Mouse (Mus musculus) ES-E14 (cell line): ENCODE data around the gene Dpyd. TPM values are rescaled to one million over a fixed set of nuclear protein-coding genes. Genes with fewer than 3 reads are reported as not detected.

ENCODE experiments used
- DNase-seq: peaks from one replicate; pipeline ENCODE4 v3.0.0-alpha.2; 2013; ENCODE audit warnings: low read depth, low spot score
- H3K27ac ChIP-seq: 2 replicates; pipeline ENCODE4 v1.5.1; 2012; ENCODE audit warnings: low read depth, mild to moderate bottlenecking, low read length, moderate library complexity, mixed read lengths; ENCODE audit not compliant: poor library complexity, insufficient read depth, severe bottlenecking
- H3K36me3 ChIP-seq: 2 replicates; pipeline ENCODE4 v1.6.1; 2012; ENCODE audit warnings: mild to moderate bottlenecking, low read length, moderate library complexity, mixed read lengths; ENCODE audit not compliant: control insufficient read depth, poor library complexity, insufficient read depth, severe bottlenecking
- H3K4me1 ChIP-seq, 2 experiments: fragments of 150-350 bp in 1 of 2; sonication (generic) in 1 of 2; 2 replicates each; pipeline ENCODE4 v1.6.1; 2012; ENCODE audit warnings: low read length in 2 of 2, mild to moderate bottlenecking in 1 of 2, mixed read lengths in 1 of 2; ENCODE audit not compliant: control insufficient read depth in 2 of 2, insufficient read depth in 2 of 2, poor library complexity in 1 of 2
- H3K4me3 ChIP-seq, 2 experiments: fragments of 150-350 bp in 1 of 2; sonication (generic) in 1 of 2; 2 replicates each; pipeline ENCODE4 v1.5.1; 2012; ENCODE audit warnings: low read length in 2 of 2, low read depth in 1 of 2, mild to moderate bottlenecking in 1 of 2, mixed read lengths in 1 of 2; ENCODE audit not compliant: insufficient read depth in 1 of 2, poor library complexity in 1 of 2, severe bottlenecking in 1 of 2
- H3K9ac ChIP-seq: 2 replicates; pipeline ENCODE4 v1.6.1; 2012; ENCODE audit warnings: low read depth, mild to moderate bottlenecking, low read length, mixed read lengths; ENCODE audit not compliant: poor library complexity, insufficient read depth, severe bottlenecking
- H3K9me3 ChIP-seq: fragments of 150-350 bp; sonication (generic); 2 replicates; pipeline ENCODE4 v1.6.1; 2012; ENCODE audit warnings: low read depth, mild to moderate bottlenecking, low read length; ENCODE audit not compliant: control insufficient read depth, insufficient read depth
- CHD2 ChIP-seq: IDR thresholded peaks from 2 replicates; pipeline ENCODE4 v1.6.1; 2014; ENCODE audit warnings: mild to moderate bottlenecking, low read depth, low read length, inconsistent platforms
- HCFC1 ChIP-seq: IDR thresholded peaks from 2 replicates; pipeline ENCODE4 v1.6.1; 2012; ENCODE audit warnings: low read length, inconsistent platforms, borderline replicate concordance; ENCODE audit not compliant: insufficient read depth
- MAFK ChIP-seq: IDR thresholded peaks from 2 replicates; pipeline ENCODE4 v1.6.1; 2014; ENCODE audit warnings: mild to moderate bottlenecking, low read depth, low read length, inconsistent platforms; ENCODE audit not compliant: insufficient read depth
- ZC3H11A ChIP-seq: IDR thresholded peaks from 2 replicates; pipeline ENCODE4 v1.6.1; 2012; ENCODE audit warnings: low read depth, mild to moderate bottlenecking, inconsistent platforms, low read length, borderline replicate concordance
- ZNF384 ChIP-seq: IDR thresholded peaks from 2 replicates; pipeline ENCODE4 v1.6.1; 2012; ENCODE audit warnings: low read depth, low read length, inconsistent platforms
- in situ Hi-C, 2 experiments: fragments of 600-800 bp; cut with MboI; formaldehyde crosslinking; loops; one replicate each; pipeline ENCODE4 v1.15.1; 2025; ENCODE audit warnings: low sequenced_read_pairs in 2 of 2, inconsistent platforms in 1 of 2; ENCODE audit not compliant: unreplicated experiment in 2 of 2
- total RNA-seq: library from RNA; depleted of rRNA; stranded (reverse); fragments of 300-350 nt; gene quantifications from 2 replicates; pipeline ENCODE4 v1.2.3, GENCODE M21; 2012

Gene Dpyd
- total RNA-seq, 1 experiment, result 0.13 TPM

DNA sequence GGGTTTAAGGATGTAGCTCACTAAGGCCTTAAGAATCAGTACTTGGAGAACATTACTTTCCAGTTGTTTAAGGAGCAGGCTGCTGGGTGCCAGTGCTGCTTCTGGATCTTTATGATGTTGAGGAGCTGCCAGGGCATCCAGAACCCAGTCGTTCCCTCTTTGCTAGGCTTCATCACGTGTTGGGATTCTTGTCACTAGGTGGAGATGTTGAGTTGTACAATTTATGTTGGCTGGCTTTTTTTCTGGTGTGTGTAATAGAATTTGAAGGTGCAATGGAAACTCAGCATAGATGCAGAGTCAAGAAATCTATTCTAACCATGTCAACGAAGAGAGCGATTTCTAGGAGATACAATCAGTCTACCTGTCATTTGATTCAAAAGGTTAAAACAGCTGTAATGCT lies 118.9 kb downstream of the Dpyd start:
- no peak overlapping the region for H3K9ac ChIP-seq
- no peaks in the 10 kb centered on the region for H3K9me3 ChIP-seq
- in situ Hi-C loops, result no loop called here
- no peak overlapping the region for H3K4me3 ChIP-seq
- H3K36me3 ChIP-seq, result no peaks in the 10 kb centered on the region
- no peak for TF ChIP-seq ZC3H11A
- TF ChIP-seq ZNF384, result no peak
- no peak for TF ChIP-seq HCFC1
- DNase-seq, result peak; percentile 17
- H3K4me1 ChIP-seq, result no peaks in the 10 kb centered on the region
- no peak overlapping the region for H3K27ac ChIP-seq

DNA sequence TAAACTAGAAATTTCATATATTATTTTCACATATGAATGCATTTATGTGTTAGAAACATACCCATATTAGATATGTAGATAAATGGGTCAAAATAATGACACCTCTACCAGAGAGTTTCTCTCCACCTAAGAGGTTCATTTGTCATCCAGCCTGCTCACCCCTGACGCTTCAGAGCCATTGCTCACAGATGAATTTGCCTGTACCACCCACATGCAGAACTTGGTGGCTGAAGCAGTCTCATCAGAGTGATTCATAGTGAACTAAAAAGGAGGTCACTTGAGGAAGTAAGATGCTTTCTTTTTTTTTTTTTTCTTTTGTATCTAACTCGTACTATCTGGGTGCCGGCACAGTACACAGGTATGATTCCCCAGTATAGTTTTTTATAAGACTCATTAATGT lies 188.3 kb downstream of the Dpyd start:
- H3K4me3 ChIP-seq, result no peak overlapping the region
- no peaks in the 10 kb centered on the region for H3K4me1 ChIP-seq
- H3K9ac ChIP-seq, result no peak overlapping the region
- no peak for DNase-seq
- no peak overlapping the region for H3K27ac ChIP-seq
- H3K36me3 ChIP-seq, result no peaks in the 10 kb centered on the region
- in situ Hi-C loops, result no loop called here
- TF ChIP-seq CHD2 (no peak), ZC3H11A (no peak)
- no peaks in the 10 kb centered on the region for H3K9me3 ChIP-seq

- no peaks in the 10 kb centered on the region for H3K9me3 ChIP-seq
- no peak overlapping the region for H3K9ac ChIP-seq
- no peak for DNase-seq
- H3K27ac ChIP-seq, result no peak overlapping the region
- H3K4me3 ChIP-seq, result no peak overlapping the region
- H3K4me1 ChIP-seq, result no peaks in the 10 kb centered on the region
- no peaks in the 10 kb centered on the region for H3K36me3 ChIP-seq
- in situ Hi-C loops, result no loop called here
- TF ChIP-seq ZNF384 (no peak), MAFK (no peak), HCFC1 (no peak), ZC3H11A (no peak), CHD2 (no peak)
These were observed 191.7 kb downstream of the Dpyd start for GRCm38 (mm10) chr3:118753623-118754022.

GRCm38 (mm10) chr3:118756099-118756498 lies 194.2 kb downstream of the Dpyd start:
- TF ChIP-seq ZNF384 (no peak), ZC3H11A (no peak), HCFC1 (no peak), CHD2 (no peak), MAFK (no peak)
- Histone ChIP-seq H3K4me3 (no peak overlapping the region), H3K36me3 (no peaks in the 10 kb centered on the region), H3K9me3 (no peaks in the 10 kb centered on the region), H3K27ac (no peak overlapping the region), H3K9ac (no peak overlapping the region), H3K4me1 (no peaks in the 10 kb centered on the region)
- no peak for DNase-seq
- in situ Hi-C loops, result no loop called here

DNA sequence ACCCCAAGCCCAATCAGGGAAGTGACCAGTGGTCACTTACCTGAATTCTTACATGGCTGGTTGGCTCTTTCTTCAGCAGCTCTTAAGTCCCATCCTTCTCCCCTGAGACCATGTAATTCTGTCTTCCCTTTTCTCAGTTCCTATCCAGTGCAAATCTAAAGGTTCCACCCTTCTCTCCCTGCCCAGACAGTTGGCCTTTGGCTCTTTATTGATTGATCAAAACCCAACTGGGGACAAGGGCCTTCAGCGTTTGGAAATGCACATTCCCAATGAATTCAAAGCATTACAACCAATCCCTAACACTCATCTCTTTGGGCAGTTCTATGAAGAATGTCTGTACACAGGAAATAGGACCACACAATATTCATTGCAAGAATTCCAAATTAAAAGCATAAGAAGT lies 251.0 kb downstream of the Dpyd start:
- Histone ChIP-seq H3K9ac (no peak overlapping the region), H3K4me1 (no peaks in the 10 kb centered on the region), H3K9me3 (no peaks in the 10 kb centered on the region), H3K4me3 (no peak overlapping the region), H3K27ac (no peak overlapping the region), H3K36me3 (no peaks in the 10 kb centered on the region)
- in situ Hi-C loops, result no loop called here
- TF ChIP-seq ZC3H11A (no peak), HCFC1 (no peak), MAFK (no peak), ZNF384 (no peak), CHD2 (no peak)
- DNase-seq, result no peak
